Mouse (Mus musculus) liver, embryonic 14.5 days (tissue): ENCODE measurements at regions not wholly inside any gene's neighbourhood (a gene's known extent, or its start where the extent isn't known, plus 50 kb on each side); places are given as distances from the start of the nearest gene placed in this dataset.

Source experiments
- CTCF ChIP-seq: IDR thresholded peaks from 2 replicates; pipeline ENCODE4 v1.5.1; 2016; ENCODE audit warnings: antibody characterized with exemption, low read depth, control low read depth
- EP300 ChIP-seq: IDR thresholded peaks from 2 replicates; pipeline ENCODE4 v1.6.1; 2016; ENCODE audit warnings: antibody characterized with exemption, low read depth

- TF ChIP-seq CTCF = no peak
- TF ChIP-seq EP300 = no peak
Measured at GRCm38 (mm10) chr9:90697279-90698000, 426.8 kb upstream of the Tbc1d2b start.
